Mouse (Mus musculus) urinary bladder, postnatal 25 days (tissue): ENCODE measurements around the gene Kcmf1.

Source experiments
- DNase-seq: peaks from one replicate; pipeline ENCODE4 v3.0.0; 2022; ENCODE audit warnings: low spot score

Kcmf1 gene

GRCm38 (mm10) chr6:72899781-72900681 lies at the start of gene Kcmf1:
Gene Kcmf1 (minus strand): TSS chr6:72899979.
- peak; percentile 71 for DNase-seq

GRCm38 (mm10) chr6:72949161-72949756 lies 49.5 kb upstream of the Kcmf1 start:
- no peak for DNase-seq

- DNase-seq, result no peak
Measured at GRCm38 (mm10) chr6:72948392-72948791, 48.6 kb upstream of the Kcmf1 start.

GRCm38 (mm10) chr6:72947960-72948359 lies 48.2 kb upstream of the Kcmf1 start:
- DNase-seq, result no peak

- peak; percentile 68 for DNase-seq
Measured at GRCm38 (mm10) chr6:72940493-72940892, 40.7 kb upstream of the Kcmf1 start.

- no peak for DNase-seq
Measured at GRCm38 (mm10) chr6:72937859-72938258, 38.1 kb upstream of the Kcmf1 start.

- no peak for DNase-seq
Measured at GRCm38 (mm10) chr6:72937430-72937829, 37.7 kb upstream of the Kcmf1 start.

- DNase-seq, result no peak
Measured at GRCm38 (mm10) chr6:72932955-72933354, 33.2 kb upstream of the Kcmf1 start.

- DNase-seq, result no peak
Measured at GRCm38 (mm10) chr6:72931533-72931932, 31.8 kb upstream of the Kcmf1 start.

- no peak for DNase-seq
Measured at GRCm38 (mm10) chr6:72929795-72930398, 30.1 kb upstream of the Kcmf1 start.

GRCm38 (mm10) chr6:72926755-72927482 lies 27.1 kb upstream of the Kcmf1 start:
- DNase-seq, result peak; percentile 43

GRCm38 (mm10) chr6:72926031-72926430 lies 26.3 kb upstream of the Kcmf1 start:
- DNase-seq, result no peak

GRCm38 (mm10) chr6:72923381-72923780 lies 23.6 kb upstream of the Kcmf1 start:
- DNase-seq, result no peak

GRCm38 (mm10) chr6:72921081-72921480 lies 21.3 kb upstream of the Kcmf1 start:
- no peak for DNase-seq

- DNase-seq, result no peak
Measured at GRCm38 (mm10) chr6:72918510-72919033, 18.8 kb upstream of the Kcmf1 start.

- no peak for DNase-seq
Measured at GRCm38 (mm10) chr6:72916330-72916729, 16.6 kb upstream of the Kcmf1 start.

- no peak for DNase-seq
Measured at GRCm38 (mm10) chr6:72914087-72914749, 14.4 kb upstream of the Kcmf1 start.

GRCm38 (mm10) chr6:72911261-72911660 lies 11.5 kb upstream of the Kcmf1 start:
- DNase-seq, result no peak

GRCm38 (mm10) chr6:72902254-72902990 lies 2.6 kb upstream of the Kcmf1 start:
- DNase-seq, result no peak

GRCm38 (mm10) chr6:72900952-72901351 lies 1.2 kb upstream of the Kcmf1 start:
- DNase-seq, result no peak
